Mouse (Mus musculus) CH12.LX (cell line): ENCODE data around the gene Ano1. TPM values are rescaled to one million over a fixed set of nuclear protein-coding genes. Genes with fewer than 3 reads are reported as not detected.

ENCODE experiments used
- DNase-seq: peaks from one replicate; pipeline ENCODE4 v3.0.0-alpha.2; 2013; ENCODE audit errors: extremely low read depth
- H3K27ac ChIP-seq: 2 replicates; pipeline ENCODE4 v1.5.1; 2012; ENCODE audit warnings: low read depth, mild to moderate bottlenecking, control low read depth, moderate library complexity; ENCODE audit not compliant: insufficient read depth
- H3K27me3 ChIP-seq: replicated peaks from 2 replicates; pipeline ENCODE3; 2012; ENCODE audit warnings: inconsistent platforms
- H3K36me3 ChIP-seq, 2 experiments: replicated peaks in 1 of 2; 2 replicates each; pipeline versions ENCODE3 to v1.6.1; 2012; ENCODE audit warnings: inconsistent platforms in 1 of 2, low read length in 1 of 2, mild to moderate bottlenecking in 1 of 2, mixed read lengths in 1 of 2, moderate library complexity in 1 of 2; ENCODE audit not compliant: control insufficient read depth in 1 of 2, insufficient read depth in 1 of 2
- H3K4me1 ChIP-seq, 2 experiments: 2 replicates each; pipeline ENCODE4 v1.6.1; 2012; ENCODE audit warnings: inconsistent platforms in 1 of 2, moderate library complexity in 1 of 2; ENCODE audit not compliant: insufficient read depth in 2 of 2, control insufficient read depth in 1 of 2
- H3K4me2 ChIP-seq: 2 replicates; pipeline ENCODE4 v1.6.1; 2012; ENCODE audit warnings: low read depth, mild to moderate bottlenecking, control low read depth; ENCODE audit not compliant: poor library complexity, insufficient read depth, severe bottlenecking
- H3K4me3 ChIP-seq, 3 experiments: fragments of 150-350 bp in 1 of 3; sonication (generic) in 1 of 3; replicated peaks in 1 of 3; 2 replicates each; pipeline versions ENCODE3 to v1.5.1; 2011 to 2012; ENCODE audit warnings: low read depth in 2 of 3, low read length in 2 of 3, mild to moderate bottlenecking in 2 of 3, moderate library complexity in 2 of 3, control low read depth in 1 of 3, improper control_type of control experiment in 1 of 3, inconsistent platforms in 1 of 3, mixed read lengths in 1 of 3; ENCODE audit not compliant: poor library complexity in 1 of 3
- H3K79me2 ChIP-seq: replicated peaks from 2 replicates; pipeline ENCODE4 v1.6.1; 2012; ENCODE audit warnings: mild to moderate bottlenecking, moderate library complexity; ENCODE audit not compliant: control insufficient read depth, poor library complexity, insufficient read depth, severe bottlenecking; ENCODE audit errors: extremely low read depth
- H3K9ac ChIP-seq: 2 replicates; pipeline ENCODE4 v1.6.1; 2012; ENCODE audit warnings: low read depth, mild to moderate bottlenecking, control low read depth, moderate library complexity; ENCODE audit not compliant: insufficient read depth
- H3K9me3 ChIP-seq: replicated peaks from 2 replicates; pipeline ENCODE3; 2012; ENCODE audit warnings: low read length, inconsistent platforms, mixed read lengths
- BHLHE40 ChIP-seq: IDR thresholded peaks from 2 replicates; pipeline ENCODE4 v1.6.1; 2011; ENCODE audit warnings: mild to moderate bottlenecking, low read depth, low read length, improper control_type of control experiment
- CHD1 ChIP-seq: IDR thresholded peaks from 2 replicates; pipeline ENCODE4 v1.6.1; 2012; ENCODE audit warnings: low read depth, low read length, improper control_type of control experiment, inconsistent platforms
- CHD2 ChIP-seq: IDR thresholded peaks from 2 replicates; pipeline ENCODE4 v1.6.1; 2011; ENCODE audit warnings: low read length, improper control_type of control experiment
- E2F4 ChIP-seq: IDR thresholded peaks from 2 replicates; pipeline ENCODE4 v1.6.1; 2011; ENCODE audit warnings: low read depth, low read length, improper control_type of control experiment; ENCODE audit not compliant: insufficient replicate concordance
- ELF1 ChIP-seq: IDR thresholded peaks from 2 replicates; pipeline ENCODE4 v1.6.1; 2014; ENCODE audit warnings: low read depth, mild to moderate bottlenecking, inconsistent platforms, low read length, improper control_type of control experiment
- HCFC1 ChIP-seq: IDR thresholded peaks from 2 replicates; pipeline ENCODE4 v1.6.1; 2012; ENCODE audit warnings: low read depth, mild to moderate bottlenecking, inconsistent platforms, low read length, improper control_type of control experiment
- IRF4 ChIP-seq: IDR thresholded peaks from 2 replicates; pipeline ENCODE4 v1.6.1; 2014; ENCODE audit warnings: low read depth, mild to moderate bottlenecking, inconsistent platforms, low read length, improper control_type of control experiment
- JUN ChIP-seq: IDR thresholded peaks from 2 replicates; pipeline ENCODE4 v1.6.1; 2011; ENCODE audit warnings: low read depth, mild to moderate bottlenecking, low read length, improper control_type of control experiment, moderate library complexity; ENCODE audit not compliant: insufficient read depth
- KAT2A ChIP-seq: IDR thresholded peaks from 2 replicates; pipeline ENCODE4 v1.6.1; 2012; ENCODE audit warnings: low read length, improper control_type of control experiment, inconsistent platforms; ENCODE audit not compliant: insufficient replicate concordance
- MAX ChIP-seq: IDR thresholded peaks from 2 replicates; pipeline ENCODE4 v1.6.1; 2011; ENCODE audit warnings: low read length, improper control_type of control experiment
- MEF2A ChIP-seq: IDR thresholded peaks from 2 replicates; pipeline ENCODE4 v1.6.1; 2014; ENCODE audit warnings: low read depth, mild to moderate bottlenecking, inconsistent platforms, low read length, improper control_type of control experiment, borderline replicate concordance
- MYC ChIP-seq: IDR thresholded peaks from 2 replicates; pipeline ENCODE4 v1.6.1; 2011; ENCODE audit warnings: low read depth, mild to moderate bottlenecking, improper control_type of control experiment, low read length
- NELFE ChIP-seq: IDR thresholded peaks from 2 replicates; pipeline ENCODE4 v1.6.1; 2011; ENCODE audit warnings: low read depth, low read length, improper control_type of control experiment
- NRF1 ChIP-seq: IDR thresholded peaks from 2 replicates; pipeline ENCODE4 v1.6.1; 2014; ENCODE audit warnings: low read depth, mild to moderate bottlenecking, inconsistent platforms, low read length, improper control_type of control experiment, moderate library complexity
- POLR2A ChIP-seq: IDR thresholded peaks from 2 replicates; pipeline ENCODE4 v1.6.1; 2011; ENCODE audit warnings: low read depth, mild to moderate bottlenecking, improper control_type of control experiment, low read length
- POLR2AphosphoS2 ChIP-seq: IDR thresholded peaks from 2 replicates; pipeline ENCODE4 v1.6.1; 2011; ENCODE audit warnings: low read depth, low read length, improper control_type of control experiment
- RAD21 ChIP-seq: IDR thresholded peaks from 2 replicates; pipeline ENCODE4 v1.6.1; 2011; ENCODE audit warnings: low read depth, mild to moderate bottlenecking, low read length, improper control_type of control experiment, moderate library complexity
- RCOR1 ChIP-seq: conservative IDR thresholded peaks from 2 replicates; pipeline ENCODE4 v1.6.1; 2012; ENCODE audit warnings: low read depth, mild to moderate bottlenecking, inconsistent platforms, low read length, improper control_type of control experiment
- SIN3A ChIP-seq: IDR thresholded peaks from 2 replicates; pipeline ENCODE4 v1.6.1; 2012; ENCODE audit warnings: low read length, improper control_type of control experiment, inconsistent platforms
- SMC3 ChIP-seq: IDR thresholded peaks from 2 replicates; pipeline ENCODE4 v1.6.1; 2011; ENCODE audit warnings: low read depth, low read length, improper control_type of control experiment
- UBTF ChIP-seq: IDR thresholded peaks from 2 replicates; pipeline ENCODE4 v1.6.1; 2012; ENCODE audit warnings: low read depth, mild to moderate bottlenecking, inconsistent platforms, low read length, improper control_type of control experiment, moderate library complexity
- USF1 ChIP-seq: IDR thresholded peaks from 2 replicates; pipeline ENCODE4 v1.6.1; 2014; ENCODE audit warnings: low read depth, mild to moderate bottlenecking, inconsistent platforms, low read length, improper control_type of control experiment
- USF2 ChIP-seq: conservative IDR thresholded peaks from 2 replicates; pipeline ENCODE4 v1.6.1; 2011; ENCODE audit warnings: low read depth, low read length, improper control_type of control experiment
- ZC3H11A ChIP-seq: IDR thresholded peaks from 2 replicates; pipeline ENCODE4 v1.6.1; 2012; ENCODE audit warnings: low read depth, mild to moderate bottlenecking, inconsistent platforms, low read length, improper control_type of control experiment
- ZNF384 ChIP-seq: IDR thresholded peaks from 2 replicates; pipeline ENCODE4 v1.6.1; 2012; ENCODE audit warnings: low read depth, low read length, improper control_type of control experiment, inconsistent platforms
- dilution Hi-C: fragments of 300-500 bp; cut with MboI; formaldehyde crosslinking; loops from 2 replicates; pipeline ENCODE4 v1.14.3; 2020; ENCODE audit warnings: low sequenced_read_pairs; ENCODE audit not compliant: extremely low pct_unique_long_range_greater_than_20kb, extremely low pct_ligation_motif_present
- in situ Hi-C: fragments of 300-500 bp; cut with MboI; formaldehyde crosslinking; loops from 3 replicates; pipeline ENCODE4 v1.14.3; 2019; ENCODE audit warnings: low sequenced_read_pairs, low pct_ligation_motif_present, low pct_unique_long_range_greater_than_20kb, mixed read lengths
- polyA plus RNA-seq: library from polyadenylated mRNA; unstranded; fragments of >175 nt; gene quantifications from 2 replicates; pipeline ENCODE4 v1.2.1, GENCODE M21; 2012; ENCODE audit warnings: low read depth; ENCODE audit not compliant: insufficient read length
- total RNA-seq, 2 experiments: library from RNA; depleted of rRNA; stranded (reverse); fragments of 300-350 nt in 1 of 2; fragments of >200 nt in 1 of 2; gene quantifications; 2 replicates each; pipeline ENCODE4 v1.2.3; 2012 to 2014

The Ano1 gene
- total and polyA plus RNA-seq, 3 experiments, result not detected

DNA sequence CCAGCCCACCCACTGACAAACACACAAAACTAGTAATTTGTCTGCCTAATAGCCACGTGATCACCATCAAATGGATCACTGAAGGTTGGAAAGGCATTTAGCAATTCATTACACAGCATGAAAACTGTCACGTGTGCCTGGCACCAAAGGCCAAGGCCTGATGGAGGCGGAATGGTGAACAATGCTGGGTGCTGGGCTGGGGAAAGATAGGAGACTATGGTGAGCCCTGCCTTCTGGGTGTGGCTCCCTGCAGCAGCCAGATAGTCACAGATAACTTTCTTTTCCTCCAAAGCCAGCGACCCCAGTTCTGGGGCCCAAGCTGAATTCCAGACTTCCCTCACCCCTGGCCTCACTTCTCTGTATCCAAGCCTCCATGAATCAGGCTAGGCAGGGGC lies 19.9 kb downstream of the Ano1 start:
- TF ChIP-seq KAT2A, result no peak
- TF ChIP-seq MYC, result no peak
- TF ChIP-seq E2F4, result no peak
- TF ChIP-seq CHD1, result no peak
- no peak for TF ChIP-seq ZNF384
- TF ChIP-seq NELFE, result no peak
- TF ChIP-seq RAD21, result no peak
- TF ChIP-seq MAX, result no peak
- TF ChIP-seq JUN, result no peak
- no peak for TF ChIP-seq ELF1
- no peak for TF ChIP-seq POLR2A
- no peak for TF ChIP-seq RCOR1
- no peak for TF ChIP-seq CHD2
- TF ChIP-seq MEF2A, result no peak
- Histone ChIP-seq H3K4me3 (no peak overlapping the region), H3K36me3 (no peaks in the 10 kb centered on the region), H3K4me2 (no peak overlapping the region), H3K4me1 (no peaks in the 10 kb centered on the region), H3K79me2 (no peaks in the 10 kb centered on the region), H3K27ac (no peak overlapping the region), H3K27me3 (peaks cover 83% of the 10 kb centered on the region), H3K9me3 (peaks cover 4% of the 10 kb centered on the region), H3K9ac (no peak overlapping the region)
- no peak for DNase-seq
- dilution Hi-C loops (no loop called here), in situ Hi-C loops (no loop called here)

DNA sequence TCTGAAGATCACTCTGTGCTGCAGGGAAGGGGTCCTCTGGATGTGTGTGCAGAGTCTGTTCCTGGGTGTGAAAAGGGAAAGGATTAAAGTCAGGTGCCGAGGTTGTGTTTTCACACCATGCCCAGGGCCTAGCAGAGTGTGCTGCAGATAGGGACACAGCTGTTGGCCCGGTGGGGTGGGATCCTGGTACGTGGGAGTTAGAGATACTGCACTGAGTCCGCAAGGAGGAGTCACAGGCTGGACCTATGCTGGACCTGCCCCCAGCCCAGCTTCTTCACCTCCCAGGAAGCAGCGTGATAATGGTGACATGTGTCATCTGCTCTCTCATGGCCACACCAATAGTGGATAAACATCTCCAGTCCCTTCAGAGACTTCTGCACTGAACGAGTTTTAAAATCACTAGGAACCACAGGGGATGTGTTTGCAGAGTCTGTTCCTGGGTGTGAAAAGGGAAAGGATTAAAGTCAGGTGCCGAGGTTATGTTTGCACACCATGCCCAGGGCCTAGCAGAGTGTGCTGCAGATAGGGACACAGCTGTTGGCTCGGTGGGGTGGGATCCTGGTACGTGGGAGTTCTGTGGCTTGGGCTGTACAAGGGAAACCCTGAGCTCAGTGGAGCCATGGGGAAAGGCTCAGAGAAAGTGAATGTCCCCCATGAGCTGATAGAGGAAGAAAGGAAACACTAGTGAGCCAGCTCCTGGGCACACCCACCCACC lies 20.4 kb downstream of the Ano1 start:
- peaks cover 78% of the 10 kb centered on the region for H3K27me3 ChIP-seq
- TF ChIP-seq ZC3H11A (no peak), KAT2A (no peak), NRF1 (no peak), MAX (no peak), IRF4 (no peak), USF2 (no peak), POLR2AphosphoS2 (no peak), USF1 (no peak), ELF1 (no peak), BHLHE40 (no peak), SIN3A (no peak), UBTF (no peak), SMC3 (no peak), POLR2A (no peak), MEF2A (no peak), RCOR1 (no peak), HCFC1 (no peak)
- H3K9me3 ChIP-seq, result peaks cover 4% of the 10 kb centered on the region
- in situ Hi-C loops (no loop called here), dilution Hi-C loops (no loop called here)
- no peak overlapping the region for H3K27ac ChIP-seq
- H3K4me2 ChIP-seq, result no peak overlapping the region
- H3K9ac ChIP-seq, result no peak overlapping the region
- DNase-seq, result no peak
- H3K4me1 ChIP-seq, result no peaks in the 10 kb centered on the region
- H3K36me3 ChIP-seq, result no peaks in the 10 kb centered on the region
- H3K79me2 ChIP-seq, result no peaks in the 10 kb centered on the region
- no peak overlapping the region for H3K4me3 ChIP-seq
